Mouse (Mus musculus) liver, embryonic 13.5 days (tissue): ENCODE data around the gene Ces2b. TPM values are rescaled to one million over a fixed set of nuclear protein-coding genes. Genes with fewer than 3 reads are reported as not detected.

ENCODE experiments used
- ATAC-seq: fragments of 200-750 bp; cut with Nextera tagmentation; 2 replicates; pipeline ENCODE4 v1.8.0; 2017; ENCODE audit warnings: low read depth, mild to moderate bottlenecking, moderate number of reproducible peaks, moderate library complexity
- DNase-seq: peaks from one replicate; pipeline ENCODE4 v3.0.0; 2022
- H3K27ac ChIP-seq: fragments of 300-500 bp; sonication (generic); 2 replicates; pipeline ENCODE4 v1.5.1; 2015; ENCODE audit warnings: moderate library complexity, mild to moderate bottlenecking, inconsistent platforms
- H3K27me3 ChIP-seq: fragments of 300-500 bp; sonication (generic); 2 replicates; pipeline ENCODE4 v1.6.1; 2015; ENCODE audit warnings: mild to moderate bottlenecking, inconsistent platforms
- H3K36me3 ChIP-seq: fragments of 300-500 bp; sonication (generic); 2 replicates; pipeline ENCODE4 v1.6.1; 2015; ENCODE audit warnings: mild to moderate bottlenecking, inconsistent platforms
- H3K4me1 ChIP-seq: fragments of 300-500 bp; sonication (generic); replicated peaks from 2 replicates; pipeline ENCODE4 v1.6.1; 2015; ENCODE audit warnings: inconsistent platforms
- H3K4me2 ChIP-seq: fragments of 300-500 bp; sonication (generic); 2 replicates; pipeline ENCODE4 v1.6.1; 2015; ENCODE audit warnings: inconsistent platforms, mild to moderate bottlenecking, moderate library complexity
- H3K4me3 ChIP-seq: fragments of 300-500 bp; sonication (generic); replicated peaks from 2 replicates; pipeline ENCODE4 v1.5.1; 2015; ENCODE audit warnings: mild to moderate bottlenecking, inconsistent platforms
- H3K9ac ChIP-seq: fragments of 300-500 bp; sonication (generic); 2 replicates; pipeline ENCODE4 v1.6.1; 2015; ENCODE audit warnings: mild to moderate bottlenecking, inconsistent platforms
- H3K9me3 ChIP-seq: fragments of 300-500 bp; sonication (generic); replicated peaks from 2 replicates; pipeline ENCODE4 v1.6.1; 2016; ENCODE audit warnings: inconsistent platforms
- WGBS: fragments of 180-500 bp; shearing (Covaris S2); methylation state at CpG from one replicate; pipeline ENCODE4 v1.1.7; 2015; ENCODE audit not compliant: insufficient replicate concordance; 5-methylcytosine and 5-hydroxymethylcytosine counted together
- polyA plus RNA-seq: library from polyadenylated mRNA; unstranded; fragments of >200 nt; fragmentation: Nextera tagmentation; extraction: Ambion mirVana; gene quantifications from 2 replicates; pipeline ENCODE4 v1.2.1, GENCODE M21; 2015

The Ces2b gene
- polyA plus RNA-seq, result 0.06 and 0.16 TPM in 2 replicates

DNA sequence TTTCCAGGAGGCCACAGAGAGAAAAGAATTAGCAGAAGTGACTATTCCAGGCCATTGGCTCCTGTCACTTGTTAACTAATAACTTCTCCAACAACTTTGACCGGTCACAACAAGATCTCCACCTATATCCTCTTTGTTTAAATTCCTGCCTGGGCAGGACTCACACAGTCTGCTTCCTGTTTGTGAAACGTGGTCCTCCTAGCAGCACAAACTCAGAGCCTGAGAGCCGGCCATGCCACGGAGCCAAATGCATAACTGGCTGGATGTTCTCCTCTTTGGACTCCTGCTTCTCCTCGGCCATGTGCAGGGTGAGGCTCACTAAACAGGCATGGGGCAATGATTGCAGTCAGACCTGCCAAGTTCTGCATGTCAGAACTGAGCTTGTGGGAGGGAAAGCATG lies at the start of gene Ces2b:
Ces2b (plus strand) TSS at position 133 of the 400 bp plus-strand sequence.
- Histone ChIP-seq H3K9ac (no peak within 1 kb of the TSS), H3K36me3 (no peaks in the 10 kb centered on the region), H3K27me3 (no peaks in the 10 kb centered on the region), H3K4me3 (no peak within 1 kb of the TSS), H3K27ac (no peak within 1 kb of the TSS), H3K9me3 (no peaks in the 10 kb centered on the region), H3K4me2 (no peak within 1 kb of the TSS), H3K4me1 (no peaks in the 10 kb centered on the region)
- 31% methylated on average over 5 of the region's 5 CpGs for WGBS
- ATAC-seq, result no peak
- DNase-seq, result no peak

- no peaks in the 10 kb centered on the region for H3K27me3 ChIP-seq
- H3K4me1 ChIP-seq, result no peaks in the 10 kb centered on the region
- H3K36me3 ChIP-seq, result no peaks in the 10 kb centered on the region
- no peak for ATAC-seq
- H3K9ac ChIP-seq, result no peak overlapping the region
- no peak overlapping the region for H3K27ac ChIP-seq
- H3K4me3 ChIP-seq, result no peak overlapping the region
- no peak overlapping the region for H3K4me2 ChIP-seq
- H3K9me3 ChIP-seq, result 0 out of 2 replicates have a peak, but pooled peaks cover 4% of the 10 kb centered on the region
- 33% methylated on average over 1 of the region's 1 CpGs for WGBS
- DNase-seq, result no peak
Observed at GRCm38 (mm10) chr8:104787049-104787448, 44.3 kb upstream of the Ces2b start.

DNA sequence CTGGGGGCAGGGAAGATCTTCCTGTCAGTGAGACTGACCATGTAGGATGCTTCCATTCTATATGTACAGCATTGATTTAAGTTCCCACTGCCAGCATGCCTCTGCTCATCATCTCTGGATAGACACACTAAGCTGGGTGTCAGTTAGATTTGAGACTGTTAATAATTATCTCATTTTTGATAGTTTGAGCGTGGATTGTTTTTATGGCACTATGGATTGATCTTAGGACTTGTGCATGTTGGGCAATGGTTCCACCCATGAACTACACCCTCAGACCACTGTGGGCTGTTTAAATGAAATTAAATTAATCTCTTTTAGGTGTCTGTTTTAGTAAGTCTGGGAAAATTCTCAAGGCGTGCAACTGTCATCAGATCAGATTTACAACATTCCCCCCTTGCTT lies 42.4 kb upstream of the Ces2b start:
- no peak overlapping the region for H3K9ac ChIP-seq
- H3K4me3 ChIP-seq, result no peak overlapping the region
- no peaks in the 10 kb centered on the region for H3K9me3 ChIP-seq
- no peaks in the 10 kb centered on the region for H3K4me1 ChIP-seq
- no peak for ATAC-seq
- no peaks in the 10 kb centered on the region for H3K36me3 ChIP-seq
- no peak overlapping the region for H3K4me2 ChIP-seq
- 62% methylated on average over 2 of the region's 2 CpGs for WGBS
- no peak for DNase-seq
- H3K27me3 ChIP-seq, result no peaks in the 10 kb centered on the region
- no peak overlapping the region for H3K27ac ChIP-seq

GRCm38 (mm10) chr8:104789886-104790680 lies 41.3 kb upstream of the Ces2b start:
- no peaks in the 10 kb centered on the region for H3K27me3 ChIP-seq
- H3K4me1 ChIP-seq, result no peaks in the 10 kb centered on the region
- H3K4me2 ChIP-seq, result no peak overlapping the region
- no peak overlapping the region for H3K4me3 ChIP-seq
- DNase-seq, result no peak
- no peak overlapping the region for H3K27ac ChIP-seq
- H3K36me3 ChIP-seq, result no peaks in the 10 kb centered on the region
- ATAC-seq, result no peak
- H3K9me3 ChIP-seq, result no peaks in the 10 kb centered on the region
- H3K9ac ChIP-seq, result no peak overlapping the region
- WGBS, result 38% methylated on average over 3 of the region's 3 CpGs

DNA sequence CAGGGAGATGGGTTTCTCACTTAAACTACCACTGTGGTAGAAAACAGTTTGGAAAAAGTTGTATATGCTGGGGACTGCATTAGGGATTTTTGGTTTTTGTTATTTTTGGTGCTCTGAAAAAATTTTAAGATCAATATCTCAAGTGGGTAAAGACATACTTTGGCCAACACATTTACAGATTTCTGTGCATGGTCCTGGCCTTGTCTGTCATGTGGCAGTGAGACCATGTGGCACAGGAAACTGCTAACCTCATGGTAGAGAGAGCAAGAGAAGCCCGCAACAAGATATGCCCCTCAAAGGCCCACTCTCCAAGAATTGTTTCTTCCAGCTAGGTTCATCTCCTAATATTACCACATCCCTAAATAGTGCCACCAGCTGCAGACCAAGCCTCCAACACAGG lies 32.0 kb upstream of the Ces2b start:
- Histone ChIP-seq H3K4me3 (no peak overlapping the region), H3K4me1 (no peaks in the 10 kb centered on the region), H3K36me3 (no peaks in the 10 kb centered on the region), H3K27me3 (no peaks in the 10 kb centered on the region), H3K27ac (no peak overlapping the region), H3K9ac (no peak overlapping the region), H3K4me2 (no peak overlapping the region), H3K9me3 (no peaks in the 10 kb centered on the region)
- ATAC-seq (no peak), DNase-seq (no peak)
- 43% methylated on average over 1 of the region's 1 CpGs for WGBS

DNA sequence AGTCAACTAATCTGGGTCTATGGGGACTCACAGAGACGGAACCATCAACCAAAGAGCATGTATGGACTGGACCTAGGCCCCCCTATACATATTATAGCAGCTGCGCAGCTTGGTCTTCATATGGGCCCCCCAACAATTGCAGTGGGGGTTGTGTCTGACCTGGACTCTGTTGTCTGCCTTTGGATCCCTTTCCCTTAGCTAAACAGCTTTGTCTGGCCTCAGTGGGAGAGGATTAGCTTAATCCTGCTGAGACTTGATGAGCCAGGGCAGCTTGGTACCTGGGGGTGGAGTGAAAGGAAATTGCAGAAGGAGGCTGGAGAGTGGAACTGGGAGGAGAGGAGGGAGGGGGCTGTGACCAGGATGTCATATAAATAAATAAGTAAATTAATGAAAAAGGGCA lies 25.2 kb upstream of the Ces2b start:
- 0 out of 2 replicates have a peak, but pooled peaks cover 6% of the 10 kb centered on the region for H3K4me1 ChIP-seq
- H3K27me3 ChIP-seq, result no peaks in the 10 kb centered on the region
- ATAC-seq (no peak), DNase-seq (no peak)
- H3K9ac ChIP-seq, result no peak overlapping the region
- H3K27ac ChIP-seq, result no peak overlapping the region
- H3K36me3 ChIP-seq, result no peaks in the 10 kb centered on the region
- H3K4me2 ChIP-seq, result no peak overlapping the region
- H3K9me3 ChIP-seq, result no peaks in the 10 kb centered on the region
- H3K4me3 ChIP-seq, result no peak overlapping the region
- WGBS, result 45% methylated on average over 2 of the region's 2 CpGs

DNA sequence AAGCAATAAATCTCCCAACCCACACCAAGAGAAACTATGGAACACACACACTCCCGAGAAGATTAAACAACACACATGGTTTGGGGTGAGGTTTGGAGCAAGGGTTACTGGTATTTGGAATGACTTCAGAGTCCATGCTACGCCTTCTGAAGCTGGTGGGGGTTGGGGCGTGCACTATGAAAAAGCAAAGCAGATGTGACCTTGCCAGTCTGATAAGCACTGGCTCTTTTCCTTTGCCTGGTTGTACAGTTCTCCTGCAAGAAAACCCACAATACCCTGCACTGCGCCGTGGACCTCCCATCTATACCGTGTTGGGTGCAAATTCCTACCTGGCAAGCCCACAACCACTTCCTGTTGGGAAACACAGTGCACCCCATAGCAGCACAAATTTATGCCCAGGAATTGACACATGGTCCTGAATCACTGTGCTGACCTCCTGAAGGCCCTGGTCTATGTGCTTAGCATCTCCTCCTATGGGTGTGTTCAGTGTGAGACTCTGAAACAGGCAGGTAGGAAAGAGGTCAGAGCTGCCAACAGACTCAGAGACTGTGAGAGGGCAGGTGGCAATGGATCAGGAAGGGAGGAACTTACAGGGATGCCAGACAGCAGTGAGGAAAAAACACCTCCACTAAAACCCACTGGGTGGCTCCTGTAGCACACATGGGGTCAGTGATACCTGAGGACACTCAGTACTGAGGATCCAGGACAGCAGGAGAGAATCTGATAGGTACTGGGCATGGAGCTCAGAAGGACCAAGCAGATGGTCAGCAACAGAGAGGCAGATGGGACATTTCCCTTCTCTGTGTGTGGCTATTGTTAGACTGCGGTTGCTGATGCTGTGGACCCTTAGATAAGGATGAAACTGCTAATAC lies 22.6 kb upstream of the Ces2b start:
- 0 out of 2 replicates have a peak, but pooled peaks cover 6% of the 10 kb centered on the region for H3K4me1 ChIP-seq
- H3K27me3 ChIP-seq, result no peaks in the 10 kb centered on the region
- no peaks in the 10 kb centered on the region for H3K36me3 ChIP-seq
- no peak overlapping the region for H3K27ac ChIP-seq
- H3K4me2 ChIP-seq, result no peak overlapping the region
- no peaks in the 10 kb centered on the region for H3K9me3 ChIP-seq
- no peak overlapping the region for H3K4me3 ChIP-seq
- no peak overlapping the region for H3K9ac ChIP-seq
- ATAC-seq, result no peak
- 50% methylated on average over 7 of the region's 7 CpGs for WGBS
- DNase-seq, result no peak

GRCm38 (mm10) chr8:104809436-104809835 lies 21.9 kb upstream of the Ces2b start:
- WGBS, result 60% methylated on average over 3 of the region's 3 CpGs
- H3K9ac ChIP-seq, result no peak overlapping the region
- H3K27me3 ChIP-seq, result no peaks in the 10 kb centered on the region
- ATAC-seq (no peak), DNase-seq (no peak)
- no peak overlapping the region for H3K4me2 ChIP-seq
- no peak overlapping the region for H3K4me3 ChIP-seq
- H3K9me3 ChIP-seq, result no peaks in the 10 kb centered on the region
- 0 out of 2 replicates have a peak, but pooled peaks cover 6% of the 10 kb centered on the region for H3K4me1 ChIP-seq
- H3K36me3 ChIP-seq, result no peaks in the 10 kb centered on the region
- no peak overlapping the region for H3K27ac ChIP-seq

GRCm38 (mm10) chr8:104826912-104827311 lies 4.5 kb upstream of the Ces2b start:
- Histone ChIP-seq H3K4me2 (no peak overlapping the region), H3K4me1 (no peaks in the 10 kb centered on the region), H3K4me3 (no peak overlapping the region), H3K9me3 (no peaks in the 10 kb centered on the region), H3K36me3 (no peaks in the 10 kb centered on the region), H3K27ac (no peak overlapping the region), H3K27me3 (no peaks in the 10 kb centered on the region), H3K9ac (no peak overlapping the region)
- ATAC-seq (no peak), DNase-seq (no peak)
- WGBS, result 61% methylated on average over 1 of the region's 1 CpGs

DNA sequence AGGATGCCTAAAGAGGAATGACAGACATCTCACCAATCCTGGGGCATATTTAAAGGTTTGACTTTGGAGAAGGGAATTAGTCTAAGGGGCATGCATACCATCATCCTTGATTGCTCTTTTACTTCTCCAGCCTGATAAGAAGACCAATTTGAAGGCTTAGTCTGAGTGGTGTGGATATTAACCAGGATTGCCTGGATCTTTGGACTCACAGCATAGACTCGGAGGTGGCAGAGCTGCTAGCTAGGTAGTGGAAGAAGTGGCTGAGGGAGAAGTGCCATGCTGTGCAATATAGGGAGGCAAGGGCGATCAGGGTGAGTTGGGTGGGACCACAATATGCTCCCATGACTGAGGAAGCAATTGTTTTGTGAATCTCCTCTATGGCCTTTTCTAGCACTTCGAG lies 3.2 kb upstream of the Ces2b start:
- Histone ChIP-seq H3K4me2 (no peak overlapping the region), H3K4me3 (no peak overlapping the region), H3K36me3 (no peaks in the 10 kb centered on the region), H3K27me3 (no peaks in the 10 kb centered on the region), H3K9ac (no peak overlapping the region), H3K4me1 (no peaks in the 10 kb centered on the region), H3K27ac (no peak overlapping the region), H3K9me3 (no peaks in the 10 kb centered on the region)
- no peak for DNase-seq
- 34% methylated on average over 3 of the region's 3 CpGs for WGBS
- ATAC-seq, result no peak

DNA sequence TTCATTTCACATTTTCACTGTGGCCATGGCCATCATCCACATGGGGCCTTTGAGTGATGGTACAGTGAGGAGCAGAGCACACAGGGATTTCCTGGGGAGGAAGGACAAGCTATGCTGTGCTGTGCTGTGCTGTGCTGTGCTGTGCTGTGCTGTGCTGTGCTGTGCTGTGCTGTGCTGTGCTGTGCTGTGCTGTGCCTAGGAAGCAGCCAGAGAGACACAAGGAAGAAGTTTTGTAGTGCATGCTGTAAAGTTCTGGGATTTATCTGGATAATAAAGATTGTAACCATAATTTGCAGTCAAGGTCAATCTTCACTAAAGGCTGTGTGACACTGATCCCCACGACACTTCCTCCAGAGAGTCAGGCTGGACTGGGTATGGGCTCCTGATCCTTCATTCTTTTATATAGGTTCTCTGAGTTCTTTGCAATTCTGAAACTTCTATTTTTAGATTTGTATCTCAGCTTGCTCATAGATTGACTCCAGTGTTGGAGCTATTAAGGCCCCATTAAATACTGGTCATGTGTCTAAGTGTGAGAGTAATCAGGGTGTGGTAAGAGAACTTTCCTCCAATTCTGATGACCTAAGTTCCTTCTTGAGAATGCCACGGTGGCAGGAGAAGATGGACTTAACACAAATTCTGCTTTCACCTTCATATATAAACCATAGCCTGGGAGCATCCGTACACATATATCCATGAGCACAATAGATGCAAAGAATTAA lies 10.1 kb downstream of the Ces2b start:
- H3K4me3 ChIP-seq, result no peak overlapping the region
- no peak for ATAC-seq
- no peaks in the 10 kb centered on the region for H3K9me3 ChIP-seq
- no peaks in the 10 kb centered on the region for H3K27me3 ChIP-seq
- 58% methylated on average over 3 of the region's 3 CpGs for WGBS
- H3K9ac ChIP-seq, result no peak overlapping the region
- no peaks in the 10 kb centered on the region for H3K4me1 ChIP-seq
- no peak for DNase-seq
- no peaks in the 10 kb centered on the region for H3K36me3 ChIP-seq
- no peak overlapping the region for H3K4me2 ChIP-seq
- H3K27ac ChIP-seq, result no peak overlapping the region
